Mouse (Mus musculus): Measurements from ENCODE around the gene Riiad1. TPM values are rescaled to one million over a fixed set of nuclear protein-coding genes. Genes with fewer than 3 reads are reported as not detected.

The Riiad1 gene
- 1.2 and 1.5 TPM in 2 replicates for polyA plus RNA-seq (2015; fragmentation: Nextera tagmentation; extraction: Ambion mirVana)

- WGBS = 7% methylated on average over 16 of the region's 16 CpGs
- H3K4me3 ChIP-seq = peak within 1 kb of the TSS; percentile 27
- no peak for ATAC-seq (ENCODE audit: insufficient number of reproducible peaks, insufficient read depth, low FRiP score, low TSS enrichment, low read depth)
Measured at GRCm38 (mm10) chr3:94480291-94480884, at the start of gene Riiad1. TSS of gene Riiad1 (minus strand) at chr3:94480341.

GRCm38 (mm10) chr3:94526731-94527130 is 46.6 kb upstream of the Riiad1 start:
- H3K27ac ChIP-seq = no peak overlapping the region
- peaks cover 47% of the 10 kb centered on the region for H3K36me3 ChIP-seq
- no peak overlapping the region for H3K4me2 ChIP-seq
- no peak overlapping the region for H3K4me3 ChIP-seq
- no peaks in the 10 kb centered on the region for H3K4me1 ChIP-seq
- 79% methylated on average over 2 of the region's 2 CpGs for WGBS
- no peaks in the 10 kb centered on the region for H3K9me3 ChIP-seq
- no peak for ATAC-seq (ENCODE audit: insufficient number of reproducible peaks, insufficient read depth, low FRiP score, low TSS enrichment, low read depth)
- H3K9ac ChIP-seq = no peak overlapping the region
- H3K27me3 ChIP-seq = no peaks in the 10 kb centered on the region

More at GRCm38 (mm10) chr3:94480291-94480884, at the start of gene Riiad1:
- Histone ChIP-seq H3K27me3 (peaks cover 38% of the 10 kb centered on the region), H3K9me3 (no peaks in the 10 kb centered on the region), H3K4me1 (peaks cover 3% of the 10 kb centered on the region), H3K4me2 (peak within 1 kb of the TSS; percentile 55), H3K36me3 (no peaks in the 10 kb centered on the region), H3K27ac (no peak within 1 kb of the TSS), H3K9ac (no peak within 1 kb of the TSS)

- 94% methylated on average over 1 of the region's 1 CpGs for WGBS
- no peak overlapping the region for H3K4me3 ChIP-seq
- H3K4me1 ChIP-seq = no peaks in the 10 kb centered on the region
- H3K9ac ChIP-seq = no peak overlapping the region
- no peak overlapping the region for H3K27ac ChIP-seq
- H3K36me3 ChIP-seq = peaks cover 49% of the 10 kb centered on the region
- ATAC-seq (ENCODE audit: insufficient number of reproducible peaks, insufficient read depth, low FRiP score, low TSS enrichment, low read depth) = no peak
- no peaks in the 10 kb centered on the region for H3K27me3 ChIP-seq
- no peaks in the 10 kb centered on the region for H3K9me3 ChIP-seq
- no peak overlapping the region for H3K4me2 ChIP-seq
Measured at GRCm38 (mm10) chr3:94506664-94507063, 26.5 kb upstream of the Riiad1 start.

GRCm38 (mm10) chr3:94502243-94502642 is 22.1 kb upstream of the Riiad1 start:
- Histone ChIP-seq H3K4me1 (no peaks in the 10 kb centered on the region), H3K36me3 (peaks cover 60% of the 10 kb centered on the region), H3K9ac (no peak overlapping the region), H3K9me3 (no peaks in the 10 kb centered on the region), H3K27me3 (no peaks in the 10 kb centered on the region), H3K4me2 (no peak overlapping the region), H3K4me3 (no peak overlapping the region), H3K27ac (no peak overlapping the region)
- no peak for ATAC-seq (ENCODE audit: insufficient number of reproducible peaks, insufficient read depth, low FRiP score, low TSS enrichment, low read depth)
- 79% methylated on average over 3 of the region's 3 CpGs for WGBS

GRCm38 (mm10) chr3:94497162-94497561 is 17.0 kb upstream of the Riiad1 start:
- Histone ChIP-seq H3K4me2 (no peak overlapping the region), H3K4me1 (no peaks in the 10 kb centered on the region), H3K4me3 (no peak overlapping the region), H3K27me3 (no peaks in the 10 kb centered on the region), H3K9me3 (no peaks in the 10 kb centered on the region), H3K9ac (no peak overlapping the region), H3K36me3 (peaks cover 72% of the 10 kb centered on the region), H3K27ac (no peak overlapping the region)
- 84% methylated on average over 4 of the region's 4 CpGs for WGBS
- no peak for ATAC-seq (ENCODE audit: insufficient number of reproducible peaks, insufficient read depth, low FRiP score, low TSS enrichment, low read depth)

- no peaks in the 10 kb centered on the region for H3K27me3 ChIP-seq
- no peak overlapping the region for H3K9ac ChIP-seq
- H3K4me3 ChIP-seq = no peak overlapping the region
- H3K27ac ChIP-seq = no peak overlapping the region
- H3K36me3 ChIP-seq = peaks cover 4% of the 10 kb centered on the region; the same call in 1 of the 2 replicates
- no peak overlapping the region for H3K4me2 ChIP-seq
- no peaks in the 10 kb centered on the region for H3K9me3 ChIP-seq
- WGBS = 70% methylated on average over 6 of the region's 6 CpGs
- peaks cover 6% of the 10 kb centered on the region; the same call in 1 of the 2 replicates for H3K4me1 ChIP-seq
- ATAC-seq (ENCODE audit: insufficient number of reproducible peaks, insufficient read depth, low FRiP score, low TSS enrichment, low read depth) = peak; percentile 23; the same call in 1 of the 2 replicates
Measured at GRCm38 (mm10) chr3:94487581-94487980, 7.4 kb upstream of the Riiad1 start.

- H3K4me3 ChIP-seq = no peak overlapping the region
Measured at GRCm38 (mm10) chr3:94485922-94486321, 5.8 kb upstream of the Riiad1 start.

GRCm38 (mm10) chr3:94483790-94484439 is 3.8 kb upstream of the Riiad1 start:
- ATAC-seq (ENCODE audit: insufficient number of reproducible peaks, insufficient read depth, low FRiP score, low TSS enrichment, low read depth) = no peak

More at GRCm38 (mm10) chr3:94485922-94486321, 5.8 kb upstream of the Riiad1 start:
- no peak for ATAC-seq (ENCODE audit: insufficient number of reproducible peaks, insufficient read depth, low FRiP score, low TSS enrichment, low read depth)
- Histone ChIP-seq H3K9me3 (no peaks in the 10 kb centered on the region), H3K27ac (no peak overlapping the region), H3K36me3 (peaks cover 3% of the 10 kb centered on the region; the same call in 1 of the 2 replicates), H3K9ac (no peak overlapping the region), H3K4me1 (peaks cover 6% of the 10 kb centered on the region; the same call in 1 of the 2 replicates), H3K4me2 (no peak overlapping the region), H3K27me3 (peaks cover 12% of the 10 kb centered on the region)
- 64% methylated on average over 7 of the region's 7 CpGs for WGBS

GRCm38 (mm10) chr3:94482764-94483385 is 2.7 kb upstream of the Riiad1 start:
- Histone ChIP-seq H3K4me3 (no peak overlapping the region), H3K4me2 (no peak overlapping the region), H3K36me3 (no peaks in the 10 kb centered on the region), H3K27me3 (peaks cover 38% of the 10 kb centered on the region), H3K9ac (no peak overlapping the region), H3K27ac (no peak overlapping the region), H3K4me1 (peaks cover 6% of the 10 kb centered on the region), H3K9me3 (no peaks in the 10 kb centered on the region)
- ATAC-seq (ENCODE audit: insufficient number of reproducible peaks, insufficient read depth, low FRiP score, low TSS enrichment, low read depth) = no peak
- 78% methylated on average over 17 of the region's 17 CpGs for WGBS

More at GRCm38 (mm10) chr3:94483790-94484439, 3.8 kb upstream of the Riiad1 start:
- 12% methylated on average over 20 of the region's 20 CpGs for WGBS
- peaks cover 32% of the 10 kb centered on the region for H3K27me3 ChIP-seq
- no peak overlapping the region for H3K9ac ChIP-seq
- H3K36me3 ChIP-seq = no peaks in the 10 kb centered on the region
- H3K4me2 ChIP-seq = no peak overlapping the region
- H3K27ac ChIP-seq = no peak overlapping the region
- peaks cover 6% of the 10 kb centered on the region for H3K4me1 ChIP-seq
- H3K9me3 ChIP-seq = no peaks in the 10 kb centered on the region
- H3K4me3 ChIP-seq = no peak overlapping the region

- no peak overlapping the region for H3K4me2 ChIP-seq
- no peak overlapping the region for H3K27ac ChIP-seq
- ATAC-seq (ENCODE audit: insufficient number of reproducible peaks, insufficient read depth, low FRiP score, low TSS enrichment, low read depth) = no peak
- H3K9me3 ChIP-seq = no peaks in the 10 kb centered on the region
- no peak overlapping the region for H3K9ac ChIP-seq
- no peak overlapping the region for H3K4me3 ChIP-seq
- H3K36me3 ChIP-seq = no peaks in the 10 kb centered on the region
- H3K27me3 ChIP-seq = peaks cover 38% of the 10 kb centered on the region
- WGBS = 55% methylated on average over 4 of the region's 4 CpGs
- H3K4me1 ChIP-seq = peaks cover 5% of the 10 kb centered on the region
Measured at GRCm38 (mm10) chr3:94481429-94481828, 1.3 kb upstream of the Riiad1 start.

- no peak overlapping the region for H3K27ac ChIP-seq
- 4% methylated on average over 11 of the region's 11 CpGs for WGBS
- peak overlapping the region; percentile 55 for H3K4me2 ChIP-seq
- no peak overlapping the region for H3K9ac ChIP-seq
- peaks cover 38% of the 10 kb centered on the region for H3K27me3 ChIP-seq
- no peak for ATAC-seq (ENCODE audit: insufficient number of reproducible peaks, insufficient read depth, low FRiP score, low TSS enrichment, low read depth)
- peak overlapping the region; percentile 27 for H3K4me3 ChIP-seq
- H3K36me3 ChIP-seq = no peaks in the 10 kb centered on the region
- peaks cover 3% of the 10 kb centered on the region for H3K4me1 ChIP-seq
- no peaks in the 10 kb centered on the region for H3K9me3 ChIP-seq
Measured at GRCm38 (mm10) chr3:94479564-94479963, 577 bp downstream of the Riiad1 start.
